Mouse (Mus musculus) kidney, adult 2 months (tissue): ENCODE results near the gene Zfp740. TPM values are rescaled to one million over a fixed set of nuclear protein-coding genes. Genes with fewer than 3 reads are reported as not detected.
"Not testable (repeated sequence)": the region's sequence is repeated elsewhere in the genome, so short reads cannot be mapped to it uniquely, and the experiment has no call there.

Experiments used
- DNase-seq: peaks from one replicate; pipeline ENCODE4 v3.0.0; 2021
- H3K27ac ChIP-seq: fragments of 200-500 bp; 2 replicates; pipeline ENCODE4 v1.5.1; 2012; ENCODE audit warnings: low read depth, low read length, control low read depth, inconsistent platforms; ENCODE audit not compliant: insufficient read depth
- H3K27me3 ChIP-seq: fragments of 200-500 bp; replicated peaks from 2 replicates; pipeline ENCODE4 v1.6.1; 2012; ENCODE audit warnings: mild to moderate bottlenecking, moderate library complexity, low read length, inconsistent platforms; ENCODE audit not compliant: control insufficient read depth, insufficient read depth
- H3K36me3 ChIP-seq: fragments of 200-500 bp; 2 replicates; pipeline ENCODE4 v1.6.1; 2012; ENCODE audit warnings: mild to moderate bottlenecking, moderate library complexity, low read length, inconsistent platforms; ENCODE audit not compliant: control insufficient read depth, insufficient read depth
- H3K4me1 ChIP-seq: fragments of 200-500 bp; 2 replicates; pipeline ENCODE4 v1.6.1; 2011; ENCODE audit warnings: low read length; ENCODE audit not compliant: control insufficient read depth, insufficient read depth
- H3K4me3 ChIP-seq: fragments of 200-500 bp; 2 replicates; pipeline ENCODE4 v1.5.1; 2011; ENCODE audit warnings: mild to moderate bottlenecking, low read depth, low read length, control low read depth; ENCODE audit not compliant: insufficient read depth
- CTCF ChIP-seq: fragments of 200-500 bp; conservative IDR thresholded peaks from 2 replicates; pipeline ENCODE4 v1.5.1; 2011; ENCODE audit warnings: low read depth, mild to moderate bottlenecking, control low read depth, low read length, moderate library complexity, mixed read lengths; ENCODE audit not compliant: insufficient read depth, insufficient read length
- POLR2A ChIP-seq: fragments of 200-500 bp; IDR thresholded peaks from one replicate; pipeline ENCODE4 v1.6.1; 2011; ENCODE audit warnings: low read depth, low read length, control low read depth
- WGBS: fragments of 180-500 bp; shearing (Covaris S2); methylation state at CpG from one replicate; pipeline ENCODE4 v1.1.7; 2018; 5-methylcytosine and 5-hydroxymethylcytosine counted together
- polyA plus RNA-seq: library from polyadenylated mRNA; depleted of rRNA; stranded (reverse); fragments of >200 nt; gene quantifications from 2 replicates; pipeline ENCODE4 v1.2.3, GENCODE M21; 2012; rRNA removed

The Zfp740 gene
- 29.1 and 30.3 TPM in 2 replicates for polyA plus RNA-seq

DNA sequence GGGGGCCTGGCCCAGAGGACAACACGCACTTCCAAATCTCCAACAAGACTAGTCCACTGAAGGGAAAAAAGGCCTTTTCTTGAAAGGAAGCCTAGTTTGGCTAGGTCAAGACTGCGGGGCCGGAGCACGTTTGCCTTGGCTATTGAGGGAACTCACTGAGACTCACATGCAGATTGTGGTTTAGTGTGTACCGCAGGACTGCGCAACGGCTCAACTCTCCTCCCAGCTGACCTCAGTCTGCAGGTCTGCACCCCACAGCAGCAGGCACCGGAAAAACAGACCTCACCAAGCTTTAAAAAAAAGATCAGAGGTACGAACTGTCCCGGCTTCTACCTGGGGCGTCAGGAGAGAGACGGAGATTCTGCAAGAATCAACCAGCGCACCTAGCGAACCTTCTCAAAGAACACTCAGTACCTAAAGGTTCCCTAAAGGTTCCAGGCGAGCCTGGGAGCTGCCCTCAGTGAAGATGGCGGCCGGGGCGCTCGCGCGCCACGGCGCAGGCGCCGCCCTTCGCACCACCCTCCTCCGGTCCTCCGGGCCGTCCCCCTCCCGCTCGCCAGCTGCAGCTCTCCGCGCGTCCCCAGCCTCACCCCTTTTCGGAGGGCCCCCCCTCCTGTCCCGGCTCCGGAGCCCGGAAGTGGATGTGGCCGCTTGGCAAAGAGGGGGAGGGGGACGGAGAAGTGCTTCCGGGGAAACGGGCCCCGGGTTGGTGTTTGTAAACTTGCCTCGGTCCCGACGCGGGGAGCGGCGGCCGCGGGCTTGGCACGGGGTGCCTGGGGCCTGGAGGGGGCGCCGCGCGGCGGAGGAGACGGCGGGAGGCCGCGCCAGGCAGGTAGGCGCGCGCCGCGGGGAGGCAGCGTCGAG lies at the start of gene Zfp740:
Gene Zfp740, plus strand, starts transcription at position 279 of the 864 bp plus-strand sequence.
- peaks cover 2% of the 10 kb centered on the region for H3K36me3 ChIP-seq
- peak; percentile 98 for DNase-seq
- no peaks in the 10 kb centered on the region for H3K27me3 ChIP-seq
- peak within 1 kb of the TSS; percentile 96 for H3K27ac ChIP-seq
- H3K4me3 ChIP-seq, result peak within 1 kb of the TSS; percentile 71
- TF ChIP-seq CTCF, result no peak
- TF ChIP-seq POLR2A, result no peak
- peaks cover 28% of the 10 kb centered on the region for H3K4me1 ChIP-seq
- WGBS, result 1% methylated on average over 68 of the region's 68 CpGs

DNA sequence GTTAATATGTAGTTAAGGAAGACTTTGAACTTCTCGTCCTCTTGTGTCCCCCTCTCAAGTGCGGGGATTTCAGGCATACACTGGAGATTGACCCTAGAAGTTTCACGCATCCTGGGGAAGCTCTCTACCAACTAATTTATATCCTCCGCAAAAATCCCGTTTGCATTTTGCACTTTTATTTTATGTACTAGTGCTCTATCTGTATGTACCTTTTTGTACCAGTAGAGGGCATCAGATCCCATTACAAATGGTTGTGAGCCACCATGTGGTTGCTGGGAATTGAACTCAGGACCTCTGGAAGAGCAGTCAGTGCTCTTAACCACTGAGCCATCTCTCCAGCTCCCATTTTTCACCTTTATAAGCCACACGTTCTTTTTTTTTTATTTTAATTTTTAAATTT lies 48.0 kb upstream of the Zfp740 start:
- H3K4me1 ChIP-seq, result peaks cover 11% of the 10 kb centered on the region
- WGBS, result 84% methylated on average over 6 of the region's 6 CpGs
- not testable (repeated sequence) for H3K36me3 ChIP-seq, H3K27me3 ChIP-seq, DNase-seq, H3K4me3 ChIP-seq, H3K27ac ChIP-seq

DNA sequence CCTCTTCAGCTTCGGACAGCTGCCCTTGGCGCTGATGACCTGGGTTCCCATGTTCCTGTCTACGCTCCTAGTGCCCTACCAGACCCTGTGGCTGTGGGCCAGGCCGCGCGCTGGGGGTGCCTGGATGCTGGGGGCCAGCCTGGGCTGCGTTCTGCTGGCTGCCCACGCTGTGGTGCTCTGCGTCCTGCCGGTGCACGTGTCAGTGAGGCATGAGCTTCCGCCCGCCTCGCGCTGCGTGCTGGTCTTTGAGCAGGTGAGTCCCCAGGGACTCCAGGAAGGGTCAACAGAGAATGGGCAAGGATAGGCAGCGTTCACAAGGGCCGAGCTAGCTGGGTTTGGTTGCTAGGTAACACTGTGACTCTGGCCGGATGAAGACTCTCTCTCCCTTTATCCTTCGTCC lies 46.2 kb upstream of the Zfp740 start:
- 65% methylated on average over 20 of the region's 20 CpGs for WGBS
- TF ChIP-seq CTCF (no peak), POLR2A (no peak)
- no peak overlapping the region for H3K4me3 ChIP-seq
- H3K27ac ChIP-seq, result no peak overlapping the region
- no peaks in the 10 kb centered on the region for H3K36me3 ChIP-seq
- no peaks in the 10 kb centered on the region for H3K4me1 ChIP-seq
- no peaks in the 10 kb centered on the region for H3K27me3 ChIP-seq
- no peak for DNase-seq

GRCm38 (mm10) chr15:102160415-102161060 lies 42.5 kb upstream of the Zfp740 start:
- H3K27ac ChIP-seq, result no peak overlapping the region
- no peak overlapping the region for H3K4me3 ChIP-seq
- TF ChIP-seq POLR2A (no peak), CTCF (no peak)
- 85% methylated on average over 27 of the region's 27 CpGs for WGBS
- no peaks in the 10 kb centered on the region for H3K4me1 ChIP-seq
- no peaks in the 10 kb centered on the region for H3K27me3 ChIP-seq
- no peaks in the 10 kb centered on the region for H3K36me3 ChIP-seq
- DNase-seq, result no peak

- H3K4me1 ChIP-seq, result no peaks in the 10 kb centered on the region
- TF ChIP-seq POLR2A (no peak), CTCF (peak; percentile 28; the same call in 1 of the 2 replicates)
- H3K27me3 ChIP-seq, result no peaks in the 10 kb centered on the region
- DNase-seq, result no peak
- WGBS, result 64% methylated on average over 3 of the region's 3 CpGs
- H3K27ac ChIP-seq, result no peak overlapping the region
- H3K4me3 ChIP-seq, result no peak overlapping the region
- H3K36me3 ChIP-seq, result no peaks in the 10 kb centered on the region
These were observed 39.0 kb upstream of the Zfp740 start for GRCm38 (mm10) chr15:102163900-102164693.

- WGBS, result 41% methylated on average over 6 of the region's 6 CpGs
- TF ChIP-seq CTCF (no peak), POLR2A (no peak)
- Histone ChIP-seq H3K27ac (no peak overlapping the region), H3K27me3 (no peaks in the 10 kb centered on the region), H3K36me3 (no peaks in the 10 kb centered on the region), H3K4me1 (no peaks in the 10 kb centered on the region), H3K4me3 (no peak overlapping the region)
- DNase-seq, result no peak
These were observed 37.5 kb upstream of the Zfp740 start for GRCm38 (mm10) chr15:102165468-102166100.

- H3K27ac ChIP-seq, result no peak overlapping the region
- DNase-seq, result no peak
These were observed 35.4 kb upstream of the Zfp740 start for GRCm38 (mm10) chr15:102167620-102168021.

More at GRCm38 (mm10) chr15:102167620-102168021, 35.4 kb upstream of the Zfp740 start:
- Histone ChIP-seq H3K4me3 (no peak overlapping the region), H3K36me3 (no peaks in the 10 kb centered on the region), H3K27me3 (no peaks in the 10 kb centered on the region), H3K4me1 (no peaks in the 10 kb centered on the region)
- TF ChIP-seq CTCF, result no peak
- TF ChIP-seq POLR2A, result no peak
- 30% methylated on average over 6 of the region's 6 CpGs for WGBS
